Mouse (Mus musculus) adrenal gland, adult 18-20 months (tissue): ENCODE results near the gene BC004004. TPM values are rescaled to one million over a fixed set of nuclear protein-coding genes. Genes with fewer than 3 reads are reported as not detected.
"Not testable (repeated sequence)": the region's sequence is repeated elsewhere in the genome, so short reads cannot be mapped to it uniquely, and the experiment has no call there.

ENCODE experiments used
- DNase-seq, 2 experiments: peaks; one replicate each; pipeline ENCODE4 v3.0.0; 2021 to 2022; ENCODE audit warnings: low spot score in 2 of 2
- long read RNA-seq, 2 experiments: library from polyadenylated mRNA; stranded (forward); transcript quantifications; one replicate each; pipeline ENCODE4 v2.0.0; 2021
- total RNA-seq, 2 experiments: library from RNA; stranded (reverse); gene quantifications; 1 replicate in 1 of 2; 2 replicates in 1 of 2; pipeline ENCODE4 v1.2.3; 2021

The BC004004 gene
- 100 to 1,000 TPM; 111 to 147 TPM for total RNA-seq
- long read RNA-seq, experiment 1, transcript BC004004-201 (9 exons, 2,812 nt) = major isoform, 56 of 71 reads
- long read RNA-seq, experiment 1, partial matches to known transcripts = 3 of 71 reads
- long read RNA-seq, experiment 1, other reads (novel, unspliced or antisense) = 10 of 71 reads
- long read RNA-seq, experiment 2, full-length matches to known transcripts = 57 of 72 reads
- long read RNA-seq, experiment 2, partial matches to known transcripts = 10 of 72 reads
- long read RNA-seq, experiment 2, other reads (novel, unspliced or antisense) = 5 of 72 reads

DNA sequence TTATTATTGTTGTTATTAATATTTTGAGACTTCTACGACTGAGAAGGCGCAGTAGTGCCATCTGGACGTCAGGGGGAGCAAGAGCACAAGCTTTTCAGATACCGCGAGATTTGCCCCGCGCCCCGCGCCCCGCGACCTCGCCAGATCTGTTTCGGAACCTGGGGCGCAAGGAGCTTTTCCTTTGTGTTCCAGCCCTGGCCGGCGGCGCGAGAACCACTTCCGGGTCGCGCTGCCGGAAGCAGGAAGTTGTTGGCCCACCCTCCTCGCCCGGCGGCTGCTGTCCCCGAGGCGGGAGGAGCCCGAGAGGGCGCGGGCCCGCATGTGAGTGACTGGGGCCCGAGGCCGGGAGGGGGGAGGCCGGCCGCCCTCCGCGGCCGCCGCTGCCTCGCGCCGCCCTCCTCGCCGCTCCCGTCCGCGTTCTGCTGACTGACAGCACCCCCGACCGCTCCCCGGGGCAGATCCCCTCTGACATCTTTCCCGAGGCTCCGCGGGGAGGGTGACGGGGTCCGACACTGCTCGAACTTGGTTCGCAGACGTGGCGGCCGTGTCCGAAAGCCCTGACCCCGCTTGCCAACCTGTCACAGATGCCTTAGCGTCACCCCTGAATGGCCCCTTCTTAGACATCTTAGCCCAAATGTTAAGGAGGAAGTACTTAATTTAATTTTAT lies at the start of gene BC004004:
TSS of gene BC004004 (plus strand) at position 107 of the 667 bp plus-strand sequence.
- DNase-seq = peak; percentile 92 to 94

DNA sequence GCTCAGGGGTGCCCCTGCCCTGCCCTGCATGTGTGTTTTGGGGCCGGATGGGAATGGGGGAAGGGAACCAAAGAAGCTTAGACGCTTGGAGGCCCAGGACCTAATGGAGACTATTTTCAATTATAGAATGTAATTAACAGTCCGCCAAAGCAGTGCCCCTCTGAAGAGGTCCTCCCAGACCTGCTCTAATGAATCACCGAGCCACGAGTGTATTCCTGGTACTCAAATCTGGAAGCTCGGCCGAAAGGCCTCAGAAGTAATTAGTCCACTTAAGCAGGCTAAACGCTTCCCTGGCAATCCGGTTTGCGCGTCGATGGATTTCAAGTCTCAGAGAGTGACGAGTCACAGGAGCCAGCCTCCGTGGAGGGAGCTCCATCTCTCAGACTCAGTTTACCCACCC lies 48.0 kb upstream of the BC004004 start:
- DNase-seq = no peak

DNA sequence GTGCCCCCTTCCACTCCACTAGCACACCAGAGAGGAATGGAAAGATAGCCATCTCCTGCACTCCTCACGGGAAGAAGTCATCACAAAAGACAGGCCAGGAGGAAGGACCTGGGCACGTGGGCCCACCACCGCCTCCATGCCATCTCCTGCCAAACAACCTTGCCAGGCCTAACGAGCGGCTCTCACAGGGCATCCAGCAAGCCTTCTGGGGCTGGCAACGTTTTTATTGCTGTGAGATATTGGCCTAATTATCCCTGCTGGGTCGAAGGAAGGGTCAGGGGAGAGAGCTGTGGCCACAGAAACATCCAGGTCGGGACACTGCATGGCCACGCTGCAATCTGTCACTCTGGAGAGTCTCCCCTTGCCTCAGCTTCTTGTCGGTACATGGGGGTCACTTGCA lies 37.5 kb upstream of the BC004004 start:
- no peak for DNase-seq

DNA sequence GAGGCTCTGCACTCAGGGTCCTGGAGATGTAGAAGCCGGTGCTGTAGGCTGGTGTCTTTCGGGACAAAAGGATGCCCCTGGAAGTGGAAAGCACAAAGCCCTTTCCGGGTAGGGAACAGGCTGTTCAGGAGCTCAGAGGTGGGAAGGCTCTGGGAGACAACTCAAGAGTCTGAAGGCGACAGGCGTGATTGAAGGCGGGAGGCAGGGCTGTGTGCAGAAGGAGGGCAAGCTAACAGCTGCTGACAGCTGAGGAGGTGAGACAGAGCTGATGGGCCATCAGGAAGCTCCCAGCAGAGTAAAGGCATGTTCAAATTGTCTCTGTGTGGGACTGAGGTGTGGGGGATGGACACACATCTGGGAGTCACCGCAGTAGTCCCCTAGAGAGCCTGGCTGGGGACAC lies 32.5 kb upstream of the BC004004 start:
- no peak for DNase-seq

DNA sequence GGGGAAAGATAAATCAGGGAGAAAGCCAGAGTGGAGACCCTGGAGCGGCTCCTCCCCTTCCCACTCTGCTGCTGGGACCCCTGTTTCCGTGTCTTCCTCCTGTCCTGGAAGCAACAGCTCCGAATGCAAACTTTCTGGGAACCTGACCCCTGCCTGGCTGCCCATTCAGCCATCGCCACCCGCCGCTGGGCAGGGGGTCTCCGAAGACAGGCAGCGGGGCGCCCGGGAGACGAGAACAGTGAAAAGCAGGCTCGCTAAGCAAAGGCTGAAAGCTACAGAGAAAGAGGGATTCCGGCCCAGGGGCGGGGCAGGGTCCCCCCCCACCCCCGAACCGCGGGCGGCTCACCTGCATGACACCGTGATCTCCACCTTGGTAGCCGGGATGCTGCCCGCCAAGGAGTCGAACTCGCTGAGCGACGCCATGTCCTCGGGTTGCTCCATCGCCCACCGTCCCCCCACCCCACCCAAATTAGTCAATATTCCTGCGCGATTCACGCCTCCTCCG lies 31.3 kb upstream of the BC004004 start:
- DNase-seq = no peak

DNA sequence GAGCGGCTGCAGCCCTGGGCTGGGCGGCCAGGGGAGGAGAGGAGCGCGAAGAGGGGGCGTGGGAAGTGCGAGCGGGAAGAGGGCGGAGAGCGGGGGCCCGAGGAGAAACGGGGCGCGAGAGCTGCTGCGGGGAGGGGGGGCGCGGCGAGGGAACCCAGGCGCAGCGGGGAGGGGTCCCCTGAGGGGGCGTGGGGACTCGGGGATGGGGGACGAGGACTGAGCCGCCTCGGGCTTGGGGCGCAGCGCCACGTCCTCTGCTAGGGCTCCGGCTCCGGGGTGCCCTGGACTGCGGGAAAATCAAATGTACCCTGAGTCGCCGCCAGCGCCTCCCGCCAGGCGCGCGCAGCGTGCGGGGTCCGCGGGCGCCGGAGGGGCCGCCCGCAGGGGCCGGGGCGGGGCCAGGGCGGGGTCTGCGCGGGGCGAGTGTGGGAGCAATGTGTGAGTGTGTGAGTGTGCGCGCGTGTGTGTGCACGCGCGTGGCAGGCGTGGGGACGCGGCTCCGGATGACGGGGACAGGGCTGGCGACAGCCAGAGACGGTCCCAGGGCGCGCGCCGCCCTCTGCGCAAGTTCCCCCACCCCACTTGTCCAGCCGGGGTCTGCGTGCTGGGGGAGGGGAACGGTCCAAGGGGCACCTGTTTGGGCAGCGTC lies 30.7 kb upstream of the BC004004 start, which contains the start of gene Cpne5:
TSS of gene Cpne5 (minus strand) at position 396 of the 649 bp plus-strand sequence.
- DNase-seq = no peak

DNA sequence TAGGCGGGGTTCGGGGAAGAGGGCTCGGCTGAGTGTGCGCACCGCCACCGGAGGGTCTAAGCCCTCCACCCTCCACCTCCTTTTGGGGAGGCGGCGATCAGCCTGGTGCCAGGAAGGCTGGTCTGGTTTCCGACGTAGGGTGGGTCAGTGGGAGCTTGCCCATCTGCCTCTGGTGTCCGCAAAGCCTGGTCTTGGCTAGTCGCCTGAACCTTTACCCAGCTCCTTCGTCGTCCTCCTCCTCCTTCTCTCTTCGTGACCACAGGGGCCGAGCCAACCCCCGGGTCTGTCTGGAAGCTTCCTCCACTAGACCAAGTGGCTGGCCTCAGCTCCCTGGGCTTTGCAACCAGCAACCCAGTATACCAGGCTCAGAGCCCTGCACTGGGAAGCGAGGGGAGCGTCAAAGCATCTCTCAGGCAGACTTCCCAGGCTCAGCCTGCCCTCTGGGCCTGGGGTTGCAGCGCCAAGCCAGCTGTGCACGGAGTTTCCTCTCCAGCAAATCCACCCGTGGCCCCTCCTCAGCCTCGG lies 30.1 kb upstream of the BC004004 start:
- no peak for DNase-seq

DNA sequence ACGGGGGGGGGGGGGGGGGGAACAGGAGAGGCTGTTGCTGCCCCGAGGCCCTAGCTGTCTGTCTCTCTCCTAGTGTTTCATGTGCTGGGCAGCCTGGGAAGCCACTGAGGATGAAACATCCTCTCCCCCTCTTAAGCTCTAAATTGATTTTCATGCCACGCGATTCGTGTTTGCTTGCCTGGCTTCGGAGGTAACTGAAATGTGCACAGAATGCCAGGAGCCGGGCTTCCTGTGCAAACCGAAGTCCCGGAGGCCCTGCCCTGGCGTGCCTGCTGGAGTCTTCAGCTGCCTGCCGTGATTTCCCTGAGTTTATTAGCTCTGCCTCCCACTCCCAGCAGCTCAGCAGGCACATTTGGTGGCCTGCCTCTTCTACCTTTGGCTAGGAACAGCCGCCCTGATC lies 23.7 kb upstream of the BC004004 start:
- DNase-seq = no peak

DNA sequence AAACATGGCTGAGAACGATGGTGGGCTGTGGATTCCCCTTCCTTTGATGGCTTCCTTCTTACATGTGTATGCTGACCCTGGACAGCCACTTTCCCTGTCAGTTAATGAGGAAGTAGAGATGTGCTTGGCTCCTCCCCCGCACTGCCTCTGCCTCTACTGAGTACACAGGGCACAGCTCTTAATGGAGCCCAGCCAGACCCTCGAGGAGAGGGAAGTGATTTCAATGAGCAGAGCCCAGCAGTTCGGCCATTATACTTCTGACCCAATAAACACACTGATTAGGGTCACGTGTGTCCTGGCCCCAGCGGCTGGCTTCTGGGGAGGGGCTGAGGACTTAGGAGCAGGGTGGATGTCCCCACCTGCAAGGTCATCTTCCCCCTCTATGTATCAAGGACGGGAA lies 22.9 kb upstream of the BC004004 start:
- no peak for DNase-seq

DNA sequence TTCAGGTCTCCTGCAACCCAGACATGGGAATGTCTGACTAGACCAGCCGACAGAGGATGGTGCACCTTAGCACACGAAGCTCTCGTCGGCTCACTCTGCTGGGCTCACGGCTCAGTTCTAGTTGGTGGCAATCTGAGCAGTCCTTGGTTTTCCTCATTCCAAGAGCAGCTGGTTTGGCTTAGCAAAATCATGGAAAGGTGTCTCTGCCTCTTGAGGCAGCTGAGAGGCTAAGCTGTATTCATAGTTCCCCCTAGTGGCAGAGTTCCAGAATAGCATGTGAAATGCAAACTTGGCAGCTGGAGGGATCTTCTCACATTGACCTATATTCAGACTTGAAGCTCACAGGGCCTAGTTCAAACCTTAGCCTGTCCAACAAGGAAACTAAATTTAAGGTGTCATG lies 22.0 kb upstream of the BC004004 start:
- no peak for DNase-seq

DNA sequence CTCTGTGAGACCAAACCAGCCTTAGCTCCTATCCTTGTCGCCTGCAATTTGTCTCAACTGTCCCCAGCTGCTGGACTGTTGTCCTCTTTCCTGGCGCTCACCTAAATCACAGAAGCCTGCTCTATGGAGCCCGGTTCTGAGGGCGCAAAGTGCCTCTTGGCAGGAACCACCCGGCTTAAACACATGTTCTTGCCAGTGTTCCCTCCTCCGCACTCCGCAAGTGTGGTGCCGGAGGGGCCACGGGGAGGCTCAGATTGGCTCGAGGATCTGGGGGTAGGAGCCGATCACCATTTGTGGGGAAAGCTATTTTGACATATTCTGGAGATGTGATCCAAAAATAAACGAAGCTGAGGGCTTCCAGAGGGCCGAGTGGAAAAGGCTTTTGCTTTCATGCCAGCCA lies 20.7 kb upstream of the BC004004 start:
- no peak for DNase-seq

DNA sequence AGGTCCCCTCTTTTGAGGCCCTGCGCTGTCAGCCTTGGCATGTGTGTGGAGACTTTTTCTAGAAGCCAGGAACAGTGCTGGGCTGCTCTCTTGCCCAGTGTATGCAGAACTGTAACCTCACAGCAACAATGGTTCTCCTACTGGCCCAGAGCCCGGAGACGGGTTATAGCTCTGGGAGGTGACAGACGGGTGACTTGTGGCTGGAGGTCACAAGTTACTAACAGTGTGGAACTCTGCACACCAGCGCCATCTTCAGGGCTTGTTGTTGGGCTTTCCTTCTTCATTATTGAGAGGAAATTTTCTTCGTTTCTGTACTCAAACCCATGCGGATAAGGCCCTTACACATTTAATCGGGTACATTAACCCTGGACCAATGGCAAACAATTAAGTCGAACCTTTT lies 19.1 kb upstream of the BC004004 start:
- DNase-seq = peak; percentile 46 to 47

DNA sequence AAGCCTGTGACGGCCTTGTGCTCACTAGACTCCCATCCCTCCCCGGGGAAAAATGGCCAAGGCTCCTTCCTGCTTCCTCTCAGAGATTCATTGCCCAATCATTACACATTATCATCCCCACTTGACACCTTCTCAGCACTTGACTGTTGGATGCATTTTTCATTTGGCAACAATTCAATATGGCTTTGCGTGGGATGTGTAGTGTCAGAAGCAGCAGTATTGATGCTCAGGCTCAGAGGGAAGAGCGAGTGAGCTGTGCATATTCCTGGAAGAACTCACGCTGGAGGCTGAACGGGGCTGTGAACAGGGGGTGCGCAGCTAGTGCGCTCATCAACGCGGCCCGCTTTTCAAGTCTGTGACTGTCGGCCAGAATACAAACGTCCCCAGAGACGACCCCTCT lies 17.6 kb upstream of the BC004004 start:
- not testable (repeated sequence) for DNase-seq

DNA sequence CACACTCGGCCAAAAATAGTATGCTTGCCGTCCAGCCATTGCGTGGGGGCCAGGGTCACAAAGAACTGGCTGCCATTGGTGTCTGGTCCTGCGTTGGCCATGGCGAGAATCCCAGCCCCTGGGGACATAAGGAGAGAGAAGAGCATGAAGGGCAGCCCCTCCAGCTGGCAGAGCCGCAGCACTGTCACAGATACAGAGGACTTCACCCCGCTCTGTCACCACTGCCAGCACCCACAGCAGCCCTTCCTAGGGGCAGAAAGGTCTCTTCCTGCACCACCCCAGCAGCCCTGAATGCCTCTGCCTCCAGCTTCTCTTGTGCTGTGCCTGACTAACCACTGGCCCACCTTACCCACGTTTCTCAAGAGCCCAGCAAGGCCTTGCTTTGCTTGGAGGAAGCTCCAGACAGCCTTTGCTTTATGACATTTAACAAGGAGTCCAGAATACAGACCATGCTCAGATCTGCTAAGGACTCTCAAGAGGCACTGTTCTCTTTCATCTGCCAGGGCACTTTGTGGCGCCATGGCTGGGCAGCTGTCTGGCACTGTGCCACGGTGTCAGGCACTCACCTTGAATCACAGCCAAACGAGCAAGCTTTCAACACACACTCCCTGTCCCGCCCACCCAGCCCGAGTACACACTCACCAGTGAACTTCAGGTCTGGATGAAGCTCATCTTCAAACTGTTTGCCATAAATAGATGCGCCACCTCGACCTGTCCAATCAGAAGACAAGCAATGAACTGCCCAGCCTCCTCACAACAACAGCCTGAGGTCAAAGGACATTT lies 16.8 kb upstream of the BC004004 start:
- DNase-seq = peak; percentile 75 to 82

DNA sequence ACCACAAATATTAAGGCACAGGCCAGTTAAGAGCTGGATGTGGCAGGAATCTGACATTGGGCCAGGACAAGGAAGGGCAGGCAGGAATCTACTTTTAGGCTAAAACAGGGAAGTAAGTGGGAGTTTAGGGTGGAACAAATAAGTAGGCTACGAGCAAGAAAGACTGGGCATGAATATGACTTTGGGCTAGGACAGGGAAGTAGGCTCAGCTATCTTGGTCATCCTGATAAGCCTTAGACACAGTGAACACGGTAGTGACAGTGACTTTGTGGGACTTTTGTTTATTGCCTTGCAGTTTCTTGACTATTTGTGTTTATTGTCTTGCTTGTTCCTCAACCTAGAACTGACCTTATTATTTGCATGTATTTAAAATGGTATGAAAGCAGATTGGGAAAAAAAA lies 15.4 kb upstream of the BC004004 start:
- no peak for DNase-seq

DNA sequence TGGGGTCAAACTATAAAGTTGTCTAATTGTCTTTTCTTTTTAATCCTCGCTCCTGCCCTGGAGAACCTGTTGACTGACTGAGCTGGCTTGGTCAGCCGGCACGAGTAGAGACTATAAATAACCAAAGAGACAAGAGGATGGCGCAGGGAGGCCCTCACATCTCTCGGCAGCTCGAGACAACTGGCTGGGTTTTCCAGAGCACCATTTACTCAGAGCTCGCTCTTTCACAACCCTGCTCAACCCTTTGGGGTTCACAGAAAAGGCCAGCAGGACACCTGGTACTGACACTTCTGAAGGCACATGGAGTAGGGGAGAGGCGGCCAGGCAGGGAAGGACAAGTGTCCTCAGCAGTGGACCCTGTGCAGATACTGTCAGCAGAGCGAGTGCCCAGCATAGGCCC lies 14.9 kb upstream of the BC004004 start:
- DNase-seq = no peak

DNA sequence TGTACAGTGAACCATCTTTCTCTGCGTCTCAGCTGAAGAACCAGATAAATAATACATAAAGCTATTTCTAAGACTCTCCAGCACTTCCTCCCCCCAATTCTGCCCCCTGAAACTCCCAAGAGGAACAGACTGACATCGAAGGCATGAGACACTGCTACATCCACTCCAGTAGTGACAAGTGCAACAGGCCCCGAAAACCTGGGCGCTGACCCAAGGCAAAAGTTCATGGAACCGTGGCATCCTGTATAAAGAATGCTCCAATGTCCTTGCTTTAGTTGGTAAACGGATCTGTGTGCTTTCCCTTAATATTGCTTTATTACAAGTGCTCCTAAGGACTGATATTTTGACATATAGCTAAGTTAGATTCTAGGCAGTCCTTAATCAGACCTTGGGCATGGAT lies 13.8 kb upstream of the BC004004 start:
- not testable (repeated sequence) for DNase-seq

DNA sequence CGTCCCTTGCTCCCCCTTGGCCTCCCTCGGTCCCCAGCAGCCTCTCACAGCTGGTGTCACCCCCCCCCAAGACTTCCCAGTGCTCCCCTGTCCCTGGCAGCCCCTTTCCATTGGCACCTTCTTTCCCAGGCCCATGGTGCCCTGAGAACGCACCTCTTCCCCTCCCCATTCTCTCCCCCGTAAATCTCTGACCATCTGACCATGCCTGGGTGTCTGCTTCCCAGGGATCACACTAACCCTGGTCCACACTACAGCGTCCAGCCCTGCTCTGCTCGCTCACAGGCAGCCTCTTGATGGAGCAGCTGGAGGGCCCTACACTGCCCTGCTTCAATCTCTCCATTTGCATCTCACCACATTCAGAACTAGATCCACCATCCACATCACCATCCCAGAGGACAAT lies 12.1 kb upstream of the BC004004 start:
- DNase-seq = no peak

DNA sequence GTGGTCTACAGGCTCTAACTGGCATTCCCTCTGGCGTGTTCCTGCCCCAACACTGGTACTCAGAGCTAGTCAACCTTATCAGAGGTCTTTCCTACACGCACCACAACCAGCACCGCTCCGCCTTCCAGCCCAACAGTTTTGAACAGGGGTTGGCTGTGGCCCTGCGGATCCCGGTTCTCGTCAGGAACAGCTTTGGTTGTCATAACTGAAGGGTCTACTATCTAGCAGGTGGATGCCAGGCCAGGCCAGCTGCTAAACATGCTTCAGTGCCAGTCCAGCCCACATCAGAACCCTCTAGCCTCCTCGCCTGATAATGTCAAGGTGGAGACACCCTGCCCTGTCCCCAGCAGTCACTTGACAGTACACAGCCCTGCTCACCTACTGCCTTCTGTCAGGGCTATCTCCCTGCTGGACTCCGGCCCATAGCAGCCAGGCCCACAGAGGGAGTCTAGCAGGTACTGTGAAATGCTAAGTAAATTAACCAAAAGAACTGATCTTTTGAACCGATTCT lies 11.5 kb upstream of the BC004004 start:
- DNase-seq = no peak

DNA sequence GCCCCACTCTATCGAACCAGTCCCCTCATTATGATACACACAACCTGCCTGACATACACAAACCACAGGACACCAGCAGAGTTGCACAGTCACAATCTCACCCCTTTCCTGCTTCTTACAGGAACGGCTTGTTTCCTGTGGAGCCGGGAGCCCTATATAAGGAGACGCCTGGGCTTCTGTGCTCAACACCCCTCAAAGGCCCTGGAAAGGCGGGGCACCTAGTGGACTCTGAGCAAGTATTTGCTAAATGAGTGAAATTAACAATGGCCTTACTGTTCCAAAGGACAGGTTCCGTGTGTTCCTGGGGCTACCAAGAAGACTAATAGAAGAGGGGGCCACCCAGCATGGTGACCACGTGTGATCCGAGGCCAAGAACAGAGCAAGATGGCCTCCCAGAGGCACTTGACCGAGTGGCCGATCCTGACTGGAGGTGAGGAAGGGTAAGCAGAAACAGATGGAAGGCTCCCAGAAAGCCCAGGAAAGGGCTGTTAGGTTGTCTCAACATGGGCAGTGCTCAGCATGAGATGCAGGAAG lies 10.5 kb upstream of the BC004004 start:
- DNase-seq = no peak

DNA sequence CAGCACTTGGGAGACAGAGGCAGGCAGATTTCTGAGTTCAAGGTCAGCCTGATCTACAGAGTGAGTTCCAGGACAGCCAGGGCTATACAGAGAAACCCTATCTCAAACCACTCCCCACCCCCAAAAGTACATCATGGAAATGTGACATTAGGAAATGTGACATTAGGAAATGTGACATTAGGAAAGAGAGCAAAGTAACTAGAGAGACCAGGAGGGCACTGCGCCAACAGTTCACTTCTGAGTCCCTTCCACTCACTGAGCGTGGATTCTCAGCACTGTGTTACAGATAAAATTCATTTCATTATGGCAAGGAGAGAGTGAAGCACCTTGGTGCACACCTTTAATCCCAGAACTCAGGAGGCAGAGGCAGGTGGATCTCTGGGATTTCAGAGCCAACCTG lies 9.7 kb upstream of the BC004004 start:
- no peak for DNase-seq
